7 mouse cellular contexts compared by ENCODE assay signal in the genomic region with DNA sequence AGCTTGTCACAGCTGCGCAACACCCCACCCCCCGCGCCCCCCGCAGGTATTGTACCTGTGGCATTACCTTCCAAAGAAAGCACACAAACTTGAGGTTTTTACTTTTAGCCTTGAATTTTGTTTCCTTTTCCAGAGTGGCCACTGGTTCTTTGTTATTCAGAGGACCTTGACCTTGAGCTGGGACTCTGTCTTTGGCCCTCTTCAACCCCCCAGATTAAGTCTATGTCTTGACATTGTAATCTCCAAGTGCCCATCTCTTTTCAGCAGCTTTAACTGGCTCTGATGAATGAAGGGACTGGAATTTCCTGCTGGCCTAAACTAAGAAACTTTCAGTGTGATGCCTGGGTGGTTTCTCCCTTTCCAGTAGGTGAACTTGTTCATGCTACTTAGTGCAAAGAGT. TPM values are rescaled to one million over a fixed set of nuclear protein-coding genes. Genes with fewer than 3 reads are reported as not detected.
DNase-seq lines count a peak whose midpoint lies in the region; ATAC-seq lines count a peak whose summit lies in the region.

No protein-coding gene starts in this region.

- no peaks in the 10 kb centered on the region for H3K9me3 ChIP-seq in neural tube, embryonic 11.5 days (ENCODE audit: control insufficient read depth, low read length)
- peaks cover 3% of the 10 kb centered on the region; the same call in 1 of the 2 replicates for H3K9me3 ChIP-seq in hindbrain, embryonic 10.5 days
- no peaks in the 10 kb centered on the region for H3K9me3 ChIP-seq in liver, embryonic 16.5 days (replicated peaks; ENCODE audit: control insufficient read depth, low read length)

- ATAC-seq in neural tube, embryonic 11.5 days (ENCODE audit: insufficient read depth, low FRiP score, low TSS enrichment) = no peak
- ATAC-seq in liver, embryonic 16.5 days (ENCODE audit: low read depth) = no peak

- 18% methylated on average over 4 of the region's 4 CpGs for WGBS in neural tube, embryonic 11.5 days
- WGBS in hindbrain, embryonic 10.5 days = 12% methylated on average over 4 of the region's 4 CpGs
- 37% methylated on average over 4 of the region's 4 CpGs for WGBS in liver, embryonic 16.5 days (ENCODE audit: insufficient replicate concordance)

- no peak overlapping the region; the same call in 1 of the 2 replicates for H3K9ac ChIP-seq in neural tube, embryonic 11.5 days (ENCODE audit: low read length)
- no peak overlapping the region for H3K9ac ChIP-seq in liver, embryonic 16.5 days (ENCODE audit: low read depth, low read length)

- H3K4me1 ChIP-seq in neural tube, embryonic 11.5 days (ENCODE audit: control insufficient read depth, insufficient read depth, low read length) = no peaks in the 10 kb centered on the region; the same call in 1 of the 2 replicates
- H3K4me1 ChIP-seq in hindbrain, embryonic 10.5 days (replicated peaks) = peaks cover 41% of the 10 kb centered on the region
- no peaks in the 10 kb centered on the region; the same call in 1 of the 2 replicates for H3K4me1 ChIP-seq in liver, embryonic 16.5 days (ENCODE audit: control insufficient read depth, low read depth, low read length)

- H3K36me3 ChIP-seq in neural tube, embryonic 11.5 days (ENCODE audit: control insufficient read depth, insufficient read depth, low read length) = no peaks in the 10 kb centered on the region
- H3K36me3 ChIP-seq in hindbrain, embryonic 10.5 days = no peaks in the 10 kb centered on the region
- no peaks in the 10 kb centered on the region for H3K36me3 ChIP-seq in liver, embryonic 16.5 days (ENCODE audit: control insufficient read depth, insufficient read depth)

- H3K4me2 ChIP-seq in neural tube, embryonic 11.5 days (ENCODE audit: low read depth) = peak overlapping the region; percentile 90
- H3K4me2 ChIP-seq in liver, embryonic 16.5 days (ENCODE audit: low read depth, low read length) = peak overlapping the region; percentile 64

- DNase-seq in neural tube, embryonic 11.5 days (ENCODE audit: low spot score) = no peak
- no peak for DNase-seq in neural tube, embryonic 10.5 days (ENCODE audit: extremely low spot score, low spot score)
- DNase-seq in hindbrain, embryonic 10.5 days (ENCODE audit: low spot score) = no peak
- no peak for DNase-seq in adrenal gland, adult 2 months
- no peak for DNase-seq in yolk sac, embryonic 10.5 days (ENCODE audit: low spot score)
- no peak for DNase-seq in adrenal gland, postnatal 14 days

- no peak overlapping the region for H3K27ac ChIP-seq in neural tube, embryonic 11.5 days (ENCODE audit: low read depth, low read length)
- peak overlapping the region; percentile 98 for H3K27ac ChIP-seq in hindbrain, embryonic 10.5 days
- no peak overlapping the region for H3K27ac ChIP-seq in liver, embryonic 16.5 days (ENCODE audit: low read length)

- peaks cover 3% of the 10 kb centered on the region; the same call in 1 of the 2 replicates for H3K27me3 ChIP-seq in neural tube, embryonic 11.5 days (ENCODE audit: control insufficient read depth, insufficient read depth, low read length)
- peaks cover 4% of the 10 kb centered on the region for H3K27me3 ChIP-seq in hindbrain, embryonic 10.5 days (ENCODE audit: insufficient read depth, poor library complexity, severe bottlenecking)
- peaks cover 29% of the 10 kb centered on the region for H3K27me3 ChIP-seq in liver, embryonic 16.5 days (ENCODE audit: control insufficient read depth, insufficient read depth, low read depth, low read length)

- H3K4me3 ChIP-seq in neural tube, embryonic 11.5 days (ENCODE audit: low read depth, low read length) = peak overlapping the region; percentile 74
- H3K4me3 ChIP-seq in hindbrain, embryonic 10.5 days = peak overlapping the region; percentile 87
- H3K4me3 ChIP-seq in liver, embryonic 16.5 days (ENCODE audit: low read depth, low read length) = peak overlapping the region; percentile 65; the same call in 1 of the 2 replicates

RNA-seq across cellular contexts. Expression of a gene that starts 0.9 kb away (rescaled TPM):
- 19.6 and 21.6 TPM in 2 replicates for polyA plus RNA-seq in neural tube, embryonic 11.5 days (2014; fragmentation: Nextera tagmentation; extraction: Ambion mirVana)
- polyA plus RNA-seq in hindbrain, embryonic 10.5 days (2016; fragmentation: Nextera tagmentation; extraction: Ambion mirVana) = 15.2 and 15.7 TPM in 2 replicates
- polyA plus RNA-seq in liver, embryonic 16.5 days (2015; fragmentation: Nextera tagmentation; extraction: Ambion mirVana) = 0.58 and 0.78 TPM in 2 replicates
- total RNA-seq in adrenal gland, adult 2 months (2021) = 1 to 10 TPM; 3.7 to 4.3 TPM
- 1.5 and 2.2 TPM in 2 replicates for polyA plus RNA-seq in adrenal gland, adult 2 months (2012; rRNA removed)
- total RNA-seq in adrenal gland, postnatal 14 days (2021) = 6.5 and 6.6 TPM in 2 replicates
